Mouse (Mus musculus) frontal cortex, postnatal 36 days (tissue): ENCODE measurements at regions not wholly inside any gene's neighbourhood (a gene's known extent, or its start where the extent isn't known, plus 50 kb on each side); places are given as distances from the start of the nearest gene placed in this dataset.

Experiments used
- DNase-seq, 2 experiments: peaks; one replicate each; pipeline ENCODE4 v3.0.0; 2022; ENCODE audit warnings: low spot score in 2 of 2

- peak; percentile 34 to 49 for DNase-seq
These were observed 247.6 kb downstream of the Ptprc start for GRCm38 (mm10) chr1:137927953-137928352.

- no peak for DNase-seq
These were observed 249.2 kb downstream of the Ptprc start for GRCm38 (mm10) chr1:137926326-137926725.

- no peak for DNase-seq
These were observed 251.4 kb downstream of the Ptprc start for GRCm38 (mm10) chr1:137924156-137924555.

- no peak for DNase-seq
These were observed 251.8 kb downstream of the Ptprc start for GRCm38 (mm10) chr1:137923705-137924104.

- peak; percentile 67 to 77 for DNase-seq
These were observed 252.7 kb downstream of the Ptprc start for GRCm38 (mm10) chr1:137922769-137923168.

GRCm38 (mm10) chr1:137921592-137921991, 253.9 kb downstream of the Ptprc start:
- no peak for DNase-seq

GRCm38 (mm10) chr1:137919739-137920563, 255.6 kb downstream of the Ptprc start:
- DNase-seq, result no peak

GRCm38 (mm10) chr1:137917449-137917848, 258.1 kb downstream of the Ptprc start:
- DNase-seq, result no peak

- DNase-seq, result no peak
These were observed 268.6 kb downstream of the Ptprc start for GRCm38 (mm10) chr1:137906883-137907282.

- no peak for DNase-seq
These were observed 269.0 kb downstream of the Ptprc start for GRCm38 (mm10) chr1:137906477-137906876.

GRCm38 (mm10) chr1:137905566-137905965, 269.9 kb downstream of the Ptprc start:
- DNase-seq, result peak in 1 of 2 experiments; percentile 29

- no peak for DNase-seq
These were observed 272.2 kb downstream of the Ptprc start for GRCm38 (mm10) chr1:137903351-137903750.

- DNase-seq, result peak; percentile 17 to 46
These were observed 272.6 kb downstream of the Ptprc start for GRCm38 (mm10) chr1:137902859-137903258.

GRCm38 (mm10) chr1:137901996-137902395, 273.5 kb downstream of the Ptprc start:
- no peak for DNase-seq

- no peak for DNase-seq
These were observed 274.3 kb downstream of the Ptprc start for GRCm38 (mm10) chr1:137901211-137901610.

GRCm38 (mm10) chr1:137900621-137901071, 274.9 kb downstream of the Ptprc start:
- DNase-seq, result peak; percentile 52 to 63

GRCm38 (mm10) chr1:137899916-137900601, 275.4 kb downstream of the Ptprc start:
- peak; percentile 45 to 62 for DNase-seq

- no peak for DNase-seq
These were observed 276.2 kb downstream of the Ptprc start for GRCm38 (mm10) chr1:137899305-137899704.

- DNase-seq, result peak; percentile 14 to 43
These were observed 276.6 kb downstream of the Ptprc start for GRCm38 (mm10) chr1:137898891-137899290.

- peak; percentile 90 to 95 for DNase-seq
These were observed 277.1 kb downstream of the Ptprc start for GRCm38 (mm10) chr1:137898397-137898796.

GRCm38 (mm10) chr1:137881656-137882055, 293.9 kb downstream of the Ptprc start:
- no peak for DNase-seq

GRCm38 (mm10) chr1:137874361-137874760, 301.1 kb downstream of the Ptprc start:
- no peak for DNase-seq

GRCm38 (mm10) chr1:137873628-137874027, 301.9 kb downstream of the Ptprc start:
- no peak for DNase-seq
